Mouse (Mus musculus): Measurements from ENCODE around the gene Zxdb. TPM values are rescaled to one million over a fixed set of nuclear protein-coding genes. Genes with fewer than 3 reads are reported as not detected.

The Zxdb gene
- polyA plus RNA-seq, 1 experiment from 2014 or later = 1.2 TPM

Other genes with a start within 250 kb of the Zxdb start
- gene Maged1, start 182.4 kb upstream of the Zxdb start, polyA plus RNA-seq (2016; fragmentation: Nextera tagmentation; extraction: Ambion mirVana) = 590 and 710 TPM in 2 replicates
- gene Gspt2, start 88.5 kb upstream of the Zxdb start, polyA plus RNA-seq (2016; fragmentation: Nextera tagmentation; extraction: Ambion mirVana) = 8.0 and 9.1 TPM in 2 replicates